Mouse (Mus musculus): ENCODE measurements around the gene Zfp687. TPM values are rescaled to one million over a fixed set of nuclear protein-coding genes. Genes with fewer than 3 reads are reported as not detected.

The Zfp687 gene
- total and polyA plus RNA-seq, 2 experiments from 2014 or later, result 8.3 to 15.0 TPM

- Histone ChIP-seq H3K4me2 (ENCODE audit: low read depth, low read length) (peak within 1 kb of the TSS; percentile 75), H3K9me3 (replicated peaks; ENCODE audit: control insufficient read depth, low read length) (no peaks in the 10 kb centered on the region), H3K36me3 (replicated peaks; ENCODE audit: control insufficient read depth, insufficient read depth, low read length) (0 out of 2 replicates have a peak, but pooled peaks cover 10% of the 10 kb centered on the region), H3K4me1 (ENCODE audit: control insufficient read depth, insufficient read depth) (peaks cover 15% of the 10 kb centered on the region), H3K27ac (ENCODE audit: low read depth) (peak within 1 kb of the TSS; percentile 95), H3K27me3 (ENCODE audit: control insufficient read depth, insufficient read depth, low read length) (no peaks in the 10 kb centered on the region), H3K9ac (replicated peaks; ENCODE audit: low read depth, low read length) (peak within 1 kb of the TSS; percentile 98), H3K4me3 (ENCODE audit: low read depth, low read length) (peak within 1 kb of the TSS; percentile 98)
- WGBS, result under 1% methylated on average over 51 of the region's 57 CpGs
- ATAC-seq (ENCODE audit: insufficient read depth, low read depth), result peak; percentile 92
- TF ChIP-seq CTCF (IDR thresholded peaks at IDR 0.05; ENCODE audit: low read depth), result 0 out of 2 replicates have a peak, but pooled peaks have one; percentile 2
- TF ChIP-seq EP300 (IDR thresholded peaks at IDR 0.05; ENCODE audit: low read depth), result peak; percentile 74; the same call in 1 of the 2 replicates
- peak; percentile 94 for DNase-seq (ENCODE audit: low spot score)
Measured at GRCm38 (mm10) chr3:94974528-94975422, 40.5 kb downstream of the Zfp687 start, which contains the start of gene Pi4kb. Gene Pi4kb (plus strand): TSS chr3:94974731.

GRCm38 (mm10) chr3:94974026-94974527 is 41.2 kb downstream of the Zfp687 start:
- Histone ChIP-seq H3K4me1 (ENCODE audit: control insufficient read depth, insufficient read depth) (peaks cover 15% of the 10 kb centered on the region), H3K4me3 (ENCODE audit: low read depth, low read length) (peak overlapping the region; percentile 98), H3K9me3 (replicated peaks; ENCODE audit: control insufficient read depth, low read length) (no peaks in the 10 kb centered on the region), H3K9ac (replicated peaks; ENCODE audit: low read depth, low read length) (peak overlapping the region; percentile 59), H3K4me2 (ENCODE audit: low read depth, low read length) (peak overlapping the region; percentile 75), H3K27me3 (ENCODE audit: control insufficient read depth, insufficient read depth, low read length) (no peaks in the 10 kb centered on the region), H3K27ac (ENCODE audit: low read depth) (peak overlapping the region; percentile 49), H3K36me3 (replicated peaks; ENCODE audit: control insufficient read depth, insufficient read depth, low read length) (0 out of 2 replicates have a peak, but pooled peaks cover 6% of the 10 kb centered on the region)
- TF ChIP-seq CTCF (IDR thresholded peaks at IDR 0.05; ENCODE audit: low read depth), result no peak
- TF ChIP-seq EP300 (IDR thresholded peaks at IDR 0.05; ENCODE audit: low read depth), result no peak
- DNase-seq (ENCODE audit: low spot score) (no peak), ATAC-seq (ENCODE audit: insufficient read depth, low read depth) (no peak)
- 20% methylated on average over 9 of the region's 9 CpGs for WGBS

GRCm38 (mm10) chr3:94973620-94974019 is 41.6 kb downstream of the Zfp687 start:
- Histone ChIP-seq H3K4me1 (ENCODE audit: control insufficient read depth, insufficient read depth) (peaks cover 15% of the 10 kb centered on the region), H3K27me3 (ENCODE audit: control insufficient read depth, insufficient read depth, low read length) (no peaks in the 10 kb centered on the region), H3K27ac (ENCODE audit: low read depth) (no peak overlapping the region), H3K4me3 (ENCODE audit: low read depth, low read length) (no peak overlapping the region), H3K9me3 (replicated peaks; ENCODE audit: control insufficient read depth, low read length) (no peaks in the 10 kb centered on the region), H3K9ac (replicated peaks; ENCODE audit: low read depth, low read length) (no peak overlapping the region), H3K36me3 (replicated peaks; ENCODE audit: control insufficient read depth, insufficient read depth, low read length) (0 out of 2 replicates have a peak, but pooled peaks cover 6% of the 10 kb centered on the region), H3K4me2 (ENCODE audit: low read depth, low read length) (no peak overlapping the region)
- no peak for TF ChIP-seq CTCF (IDR thresholded peaks at IDR 0.05; ENCODE audit: low read depth)
- no peak for TF ChIP-seq EP300 (IDR thresholded peaks at IDR 0.05; ENCODE audit: low read depth)
- ATAC-seq (ENCODE audit: insufficient read depth, low read depth) (no peak), DNase-seq (ENCODE audit: low spot score) (no peak)
- WGBS, result 93% methylated on average over 5 of the region's 5 CpGs

- H3K9me3 ChIP-seq (replicated peaks; ENCODE audit: control insufficient read depth, low read length), result no peaks in the 10 kb centered on the region
- H3K36me3 ChIP-seq (replicated peaks; ENCODE audit: control insufficient read depth, insufficient read depth, low read length), result 0 out of 2 replicates have a peak, but pooled peaks cover under 1% of the 10 kb centered on the region
- H3K27ac ChIP-seq (ENCODE audit: low read depth), result no peak overlapping the region
- no peak overlapping the region for H3K9ac ChIP-seq (replicated peaks; ENCODE audit: low read depth, low read length)
- 52% methylated on average over 3 of the region's 3 CpGs for WGBS
- H3K4me3 ChIP-seq (ENCODE audit: low read depth, low read length), result no peak overlapping the region
- peaks cover 15% of the 10 kb centered on the region for H3K4me1 ChIP-seq (ENCODE audit: control insufficient read depth, insufficient read depth)
- ATAC-seq (ENCODE audit: insufficient read depth, low read depth), result no peak
- DNase-seq (ENCODE audit: low spot score), result no peak
- no peak overlapping the region for H3K4me2 ChIP-seq (ENCODE audit: low read depth, low read length)
- TF ChIP-seq EP300 (IDR thresholded peaks at IDR 0.05; ENCODE audit: low read depth) (no peak), CTCF (IDR thresholded peaks at IDR 0.05; ENCODE audit: low read depth) (no peak)
- H3K27me3 ChIP-seq (ENCODE audit: control insufficient read depth, insufficient read depth, low read length), result no peaks in the 10 kb centered on the region
Measured at GRCm38 (mm10) chr3:94972552-94972951, 42.7 kb downstream of the Zfp687 start.

GRCm38 (mm10) chr3:94965878-94966277 is 49.4 kb downstream of the Zfp687 start:
- no peaks in the 10 kb centered on the region for H3K27me3 ChIP-seq (ENCODE audit: control insufficient read depth, insufficient read depth, low read length)
- TF ChIP-seq EP300 (IDR thresholded peaks at IDR 0.05; ENCODE audit: low read depth) (no peak), CTCF (IDR thresholded peaks at IDR 0.05; ENCODE audit: low read depth) (no peak)
- no peaks in the 10 kb centered on the region for H3K36me3 ChIP-seq (replicated peaks; ENCODE audit: control insufficient read depth, insufficient read depth, low read length)
- no peak overlapping the region for H3K4me3 ChIP-seq (ENCODE audit: low read depth, low read length)
- no peaks in the 10 kb centered on the region for H3K9me3 ChIP-seq (replicated peaks; ENCODE audit: control insufficient read depth, low read length)
- H3K4me2 ChIP-seq (ENCODE audit: low read depth, low read length), result no peak overlapping the region
- no peak overlapping the region for H3K27ac ChIP-seq (ENCODE audit: low read depth)
- H3K4me1 ChIP-seq (ENCODE audit: control insufficient read depth, insufficient read depth), result no peaks in the 10 kb centered on the region
- ATAC-seq (ENCODE audit: insufficient read depth, low read depth), result no peak
- H3K9ac ChIP-seq (replicated peaks; ENCODE audit: low read depth, low read length), result no peak overlapping the region
- WGBS, result 68% methylated on average over 1 of the region's 1 CpGs
- DNase-seq (ENCODE audit: low spot score), result no peak
